In the genomic region with DNA sequence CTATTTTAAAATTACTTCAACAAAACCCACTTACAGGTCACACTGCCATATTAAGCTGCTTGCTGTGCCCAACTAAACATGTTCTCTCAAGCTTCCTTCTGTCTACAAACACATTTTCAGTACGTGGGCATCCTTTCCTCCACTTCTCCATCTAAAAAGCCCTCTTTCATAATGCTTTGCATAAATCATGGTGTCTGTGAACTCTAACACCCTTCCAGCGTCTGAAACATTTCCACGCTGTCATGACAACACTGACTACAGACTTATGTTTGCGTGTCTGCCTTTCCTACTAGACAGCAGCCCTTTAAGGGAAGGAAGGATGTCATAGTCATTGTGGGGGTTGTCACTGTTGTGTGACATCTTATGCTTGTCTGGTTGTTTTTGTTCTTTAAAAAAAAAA, we compare ENCODE assay signal across 25 mouse cellular contexts. TPM values are rescaled to one million over a fixed set of nuclear protein-coding genes. Genes with fewer than 3 reads are reported as not detected.
DNase-seq lines count a peak whose midpoint lies in the region; ATAC-seq and TF ChIP-seq lines count a peak whose summit lies in the region.
"Had no signal": no experiment of that assay in that cellular context is flagged by ENCODE, and none has a peak within 500 bp of the region (broad histone marks: within the 10 kb centered on the region; RNA-seq: fewer than 3 reads in every experiment).

No protein-coding gene starts in this region.

- no peak for TF ChIP-seq CTCF in lung, postnatal 0 days (IDR thresholded peaks at IDR 0.05)
- TF ChIP-seq CTCF in lung, adult 2 months (IDR thresholded peaks at IDR 0.05; ENCODE audit: insufficient read depth, low read length): no peak

- H3K4me2 ChIP-seq in lung, postnatal 0 days (replicated peaks; ENCODE audit: low read depth, low read length): no peak overlapping the region
- H3K4me2 ChIP-seq: forebrain, embryonic 13.5 days; hindbrain, embryonic 12.5 days; lung, embryonic 14.5 days; midbrain, embryonic 12.5 days; neural tube, embryonic 12.5 days had no signal

- H3K9ac ChIP-seq in lung, postnatal 0 days (replicated peaks; ENCODE audit: low read depth): no peak overlapping the region
- H3K9ac ChIP-seq: forebrain, embryonic 13.5 days; hindbrain, embryonic 12.5 days; liver, embryonic 14.5 days; lung, embryonic 14.5 days; midbrain, embryonic 12.5 days; neural tube, embryonic 12.5 days had no signal

- whole genome bisulfite sequencing in lung, postnatal 0 days: 58% methylated on average over 4 of the region's 4 CpGs
- WGBS in lung, adult 2 months: 53% methylated on average over 4 of the region's 4 CpGs

- no peaks in the 10 kb centered on the region for H3K27me3 ChIP-seq in lung, postnatal 0 days (replicated peaks; ENCODE audit: insufficient read depth, low read length)
- H3K27me3 ChIP-seq: forebrain, embryonic 13.5 days; hindbrain, embryonic 12.5 days; midbrain, embryonic 12.5 days; neural tube, embryonic 12.5 days; Patski had no signal

- no peak overlapping the region for H3K27ac ChIP-seq in lung, postnatal 0 days (ENCODE audit: low read length)
- H3K27ac ChIP-seq: forebrain, embryonic 13.5 days; hindbrain, embryonic 12.5 days; liver, embryonic 14.5 days; midbrain, embryonic 12.5 days; neural tube, embryonic 12.5 days had no signal

- no peaks in the 10 kb centered on the region for H3K36me3 ChIP-seq in lung, postnatal 0 days (ENCODE audit: insufficient read depth, low read length)
- H3K36me3 ChIP-seq: hindbrain, embryonic 12.5 days; midbrain, embryonic 12.5 days had no signal

- ATAC-seq in frontal cortex, adult (ENCODE audit: low TSS enrichment): peak; percentile 79
- ATAC-seq in lung, postnatal 0 days: peak; percentile 41; the same call in 1 of the 2 replicates
- peak; percentile 13; the same call in 1 of the 2 replicates for ATAC-seq in megakaryocyte progenitor cell, adult 5-6 weeks (replicated peaks; ENCODE audit: poor library complexity)
- ATAC-seq: forebrain, embryonic 13.5 days; intestine, embryonic 16.5 days; Patski had no signal

- DNase-seq in frontal cortex, postnatal 25 days (ENCODE audit: low spot score in 2 of 2): no peak
- peak; percentile 28 for DNase-seq in lung, postnatal 0 days (ENCODE audit: low spot score)
- DNase-seq in lung, adult 2 months: no peak
- peak; percentile 66 for DNase-seq in adipocyte (ENCODE audit: low spot score)
- DNase-seq in kidney, adult 9 months: no peak
- no peak for DNase-seq in kidney, adult 18-20 months
- DNase-seq: adrenal gland, postnatal 36 days; cerebellum, adult 2 months; cerebellum, postnatal 36 days; heart, postnatal 14 days; kidney, postnatal 36 days; layer of hippocampus, postnatal 36 days; liver; lung, embryonic 14.5 days; right cerebral cortex, postnatal 14 days had no signal

- H3K4me1 ChIP-seq in lung, postnatal 0 days (ENCODE audit: insufficient read depth, low read depth, low read length): no peaks in the 10 kb centered on the region
- H3K4me1 ChIP-seq in lung, adult 2 months (ENCODE audit: control insufficient read depth, insufficient read depth, low read length): no peaks in the 10 kb centered on the region
- H3K4me1 ChIP-seq: forebrain, embryonic 13.5 days; hindbrain, embryonic 12.5 days; midbrain, embryonic 12.5 days; neural tube, embryonic 12.5 days had no signal

- TF ChIP-seq POLR2A in lung, adult 2 months (IDR thresholded peaks at IDR 0.05; ENCODE audit: borderline replicate concordance, extremely low read depth, low read depth, low read length): no peak

- H3K9me3 ChIP-seq in lung, postnatal 0 days (ENCODE audit: low read length): no peaks in the 10 kb centered on the region
- H3K9me3 ChIP-seq: forebrain, embryonic 13.5 days; hindbrain, embryonic 12.5 days; midbrain, embryonic 12.5 days; neural tube, embryonic 12.5 days had no signal

- TF ChIP-seq EP300 in lung, postnatal 0 days (IDR thresholded peaks at IDR 0.05): no peak

- no peak overlapping the region for H3K4me3 ChIP-seq in lung, postnatal 0 days (ENCODE audit: low read depth, low read length)
- H3K4me3 ChIP-seq in lung, adult 2 months (replicated peaks; ENCODE audit: extremely low read depth, low read depth, low read length): no peak overlapping the region
- H3K4me3 ChIP-seq: forebrain, embryonic 13.5 days; hindbrain, embryonic 12.5 days; midbrain, embryonic 12.5 days; myocyte; neural tube, embryonic 12.5 days had no signal

RNA-seq across cellular contexts. Expression of a gene that starts 27.4 kb away (rescaled TPM):
- polyA plus RNA-seq in lung, postnatal 0 days (2015; fragmentation: Nextera tagmentation; extraction: Ambion mirVana): 4.8 and 5.1 TPM in 2 replicates
- polyA plus RNA-seq in lung, adult 2 months (2012; rRNA removed): 3.8 and 6.6 TPM in 2 replicates
- 9.8 and 13.9 TPM in 2 replicates for total RNA-seq in megakaryocyte progenitor cell, adult 5-6 weeks (2015)
- 10.3 and 12.6 TPM in 2 replicates for total RNA-seq in megakaryocyte progenitor cell, adult 5-6 weeks (2017)

Comparison
In these comparisons a context has a peak if more than half of its experiments do, and no peak if none do; other contexts are left out.
1. DNase-seq: peak in lung, postnatal 0 days (single experiment) and adipocyte (single experiment); none in frontal cortex, postnatal 25 days (0 of 2), lung, adult 2 months (single experiment), kidney, adult 9 months (single experiment) and kidney, adult 18-20 months (single experiment).
2. ATAC-seq: peak in every context shown above with its lines; median percentile 79 in frontal cortex, adult; 41 in lung, postnatal 0 days; 13 in megakaryocyte progenitor cell, adult 5-6 weeks.